Mouse (Mus musculus): ENCODE data around the gene Epb41l4b. TPM values are rescaled to one million over a fixed set of nuclear protein-coding genes. Genes with fewer than 3 reads are reported as not detected.

Epb41l4b gene
- total RNA-seq, 2 experiments from 2014 or later, result 1.9 to 2.2 TPM

GRCm38 (mm10) chr4:56963687-56964086 lies 179.6 kb downstream of the Epb41l4b start:
- DNase-seq, result no peak
- intact Hi-C loops (cut with DNase I), result no loop called here

DNA sequence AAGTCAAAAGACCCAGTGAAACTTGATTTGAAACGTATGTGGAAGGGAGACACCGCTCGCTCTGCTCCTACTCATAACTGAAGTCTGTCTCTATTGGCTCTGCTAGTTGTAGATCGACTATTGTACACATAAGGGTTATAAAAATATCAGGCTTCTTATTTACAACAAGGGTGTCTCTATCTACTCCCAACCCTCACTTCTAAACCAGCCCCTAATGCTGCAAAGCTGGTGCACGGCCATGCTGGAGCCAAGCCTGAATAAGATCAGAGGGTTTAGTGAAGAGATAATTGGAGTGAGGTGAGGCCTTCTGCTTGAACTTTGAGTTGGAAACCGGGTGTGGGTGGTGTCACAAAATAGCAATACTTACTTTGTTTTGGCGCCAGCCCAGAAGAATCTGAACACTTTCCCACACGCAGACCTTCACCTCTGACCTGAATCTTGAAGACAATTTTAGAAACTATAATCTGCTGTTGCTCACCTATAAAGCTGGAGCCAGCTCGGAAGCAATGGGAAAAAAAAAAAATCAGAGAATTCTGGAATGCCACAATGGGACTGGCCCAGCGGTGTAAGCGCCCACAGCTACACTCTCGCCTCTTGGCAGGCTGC lies 181.8 kb downstream of the Epb41l4b start:
- intact Hi-C loops (cut with DNase I), result no loop called here
- DNase-seq, result no peak

- DNase-seq, result no peak
- intact Hi-C loops (cut with DNase I), result no loop called here
These were observed 185.7 kb downstream of the Epb41l4b start for GRCm38 (mm10) chr4:56957518-56957917.

DNA sequence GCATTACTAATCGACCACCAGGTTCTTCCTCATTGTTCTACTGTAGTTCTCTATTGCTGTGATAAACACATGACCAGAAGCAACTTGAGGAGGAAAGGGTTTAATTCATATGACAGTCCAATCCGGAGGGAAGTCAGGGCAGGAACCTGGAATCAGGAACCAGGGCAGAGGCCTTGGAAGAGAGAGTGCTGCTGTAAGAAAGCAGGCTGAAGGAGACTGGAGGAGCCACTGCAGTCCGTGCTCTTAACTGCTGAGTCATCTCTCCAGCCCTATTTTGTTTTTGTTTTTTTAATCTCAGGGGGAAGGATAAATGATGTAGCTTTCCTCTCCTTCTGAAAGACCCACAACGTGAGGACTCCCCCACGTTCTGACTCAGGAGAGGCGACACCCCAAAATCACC lies 190.0 kb downstream of the Epb41l4b start:
- no peak for DNase-seq
- intact Hi-C loops (cut with DNase I), result no loop called here

GRCm38 (mm10) chr4:56951701-56952100 lies 191.5 kb downstream of the Epb41l4b start:
- intact Hi-C loops (cut with DNase I), result no loop called here
- no peak for DNase-seq

DNA sequence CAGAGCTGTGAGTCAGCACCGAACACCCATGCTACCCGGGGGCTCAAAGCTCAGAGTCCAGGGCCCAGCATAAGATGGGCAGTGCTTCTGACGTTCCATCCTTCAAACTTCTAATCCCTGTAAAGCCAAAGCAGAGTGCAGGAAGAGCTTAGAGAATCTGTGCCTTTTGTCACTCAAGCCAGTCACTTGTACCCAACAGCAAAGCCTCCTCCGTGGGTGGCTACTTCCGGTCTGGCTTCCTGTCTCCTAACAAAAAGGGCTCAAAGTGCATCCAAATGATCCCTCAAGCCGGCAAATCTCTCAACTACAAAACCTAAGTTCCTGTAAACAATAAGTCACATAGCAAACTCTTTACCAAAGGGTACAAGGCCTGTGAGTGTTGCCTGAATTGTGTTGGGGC lies 193.7 kb downstream of the Epb41l4b start:
- DNase-seq, result no peak
- intact Hi-C loops (cut with DNase I), result no loop called here

DNA sequence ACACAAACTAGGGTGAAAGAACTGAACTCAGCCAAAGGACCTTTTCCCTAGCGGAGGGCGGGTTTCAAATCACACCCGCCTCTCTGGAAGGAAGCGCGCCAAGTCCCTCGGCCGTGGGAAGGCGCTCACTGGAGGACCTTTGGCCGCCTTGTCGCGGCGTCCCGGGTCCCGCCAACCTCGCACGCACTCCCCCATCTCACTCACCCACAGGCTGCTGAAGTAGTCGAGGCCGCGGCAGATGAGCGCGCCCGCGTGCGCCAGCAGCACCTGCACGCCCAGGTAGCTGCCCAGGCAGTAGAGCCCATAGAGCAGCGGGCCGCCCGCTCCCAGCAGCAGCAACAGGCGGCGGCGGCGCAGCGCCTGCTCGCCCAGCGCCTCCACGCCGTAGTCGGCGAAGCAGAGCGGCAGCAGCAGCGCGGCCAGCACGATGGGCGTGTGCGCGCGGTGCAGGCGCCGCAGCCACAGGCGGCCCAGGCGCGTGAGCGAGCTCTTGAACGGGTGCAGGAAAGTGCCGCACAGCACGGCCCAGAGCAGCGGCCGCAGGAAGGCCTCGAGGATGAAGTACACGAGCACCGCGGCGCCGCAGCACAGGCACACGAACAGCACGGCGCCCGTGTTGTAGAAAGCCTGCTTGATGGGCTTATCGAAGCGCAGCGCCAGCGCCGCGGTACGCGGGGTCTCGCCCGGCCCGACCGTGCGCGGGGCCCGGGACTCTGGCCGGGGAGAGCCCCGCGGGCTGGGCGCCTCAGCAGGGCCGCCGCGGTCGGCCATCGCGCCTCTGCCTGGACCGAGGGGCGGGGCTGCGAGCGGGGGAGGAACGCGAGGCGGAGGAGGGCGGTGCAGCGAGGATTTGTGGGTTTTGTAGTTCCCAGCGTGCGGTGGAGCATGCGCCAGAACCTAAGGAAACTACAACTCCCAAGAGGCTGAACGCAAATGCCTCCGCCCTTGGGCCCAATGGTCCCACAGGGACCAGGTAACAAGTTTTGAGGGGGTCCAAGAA lies 196.3 kb downstream of the Epb41l4b start, which contains the start of gene Tmem245:
TSS of gene Tmem245 (minus strand) at position 797 of the 1,000 bp plus-strand sequence.
- intact Hi-C loops (cut with DNase I), result no loop called here

GRCm38 (mm10) chr4:56946180-56946579 lies 197.1 kb downstream of the Epb41l4b start:
- no peak for DNase-seq
- intact Hi-C loops (cut with DNase I), result no loop called here

More for the DNA sequence above, 196.3 kb downstream of the Epb41l4b start, which contains the start of gene Tmem245:
- DNase-seq, result peak; percentile 84 to 93

DNA sequence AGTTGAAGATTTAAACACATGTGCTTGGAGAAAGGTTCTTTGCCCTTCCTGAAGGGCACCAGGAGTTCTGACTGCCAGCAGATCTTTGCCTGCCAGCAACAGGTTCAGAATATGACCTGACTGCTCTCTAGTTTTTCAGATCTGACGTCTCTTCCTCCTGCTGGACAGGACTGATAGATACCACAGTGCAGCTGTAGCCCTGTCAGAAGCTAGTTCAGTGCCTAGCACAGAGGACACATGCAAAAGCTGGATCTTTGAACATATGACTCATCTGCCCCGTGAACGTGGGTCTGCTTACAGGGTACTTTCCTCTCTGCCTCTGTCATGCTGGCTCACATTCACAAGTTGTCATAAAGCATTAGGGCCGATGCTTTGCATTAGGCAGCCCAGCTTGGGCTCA lies 199.0 kb downstream of the Epb41l4b start:
- intact Hi-C loops (cut with DNase I), result no loop called here
- no peak for DNase-seq

- no peak for DNase-seq
- intact Hi-C loops (cut with DNase I), result no loop called here
These were observed 200.0 kb downstream of the Epb41l4b start for GRCm38 (mm10) chr4:56943258-56943657.

- intact Hi-C loops (cut with DNase I), result no loop called here
- no peak for DNase-seq
These were observed 200.7 kb downstream of the Epb41l4b start for GRCm38 (mm10) chr4:56942567-56942966.

Other genes starting within 250 kb of the Epb41l4b start
- gene Tmem245, start 196.0 kb downstream of the Epb41l4b start, total RNA-seq (2021), result 10 to 100 TPM; 16.3 to 23.9 TPM
- gene Frrs1l, start 153.0 kb downstream of the Epb41l4b start, total RNA-seq (2021), result not detected
- 10 to 100 TPM; 37.5 to 41.5 TPM for gene Ptpn3, start 158.4 kb upstream of the Epb41l4b start, total RNA-seq (2021)